Comparison of ENCODE assay signal across 8 mouse cellular contexts in the genomic region with DNA sequence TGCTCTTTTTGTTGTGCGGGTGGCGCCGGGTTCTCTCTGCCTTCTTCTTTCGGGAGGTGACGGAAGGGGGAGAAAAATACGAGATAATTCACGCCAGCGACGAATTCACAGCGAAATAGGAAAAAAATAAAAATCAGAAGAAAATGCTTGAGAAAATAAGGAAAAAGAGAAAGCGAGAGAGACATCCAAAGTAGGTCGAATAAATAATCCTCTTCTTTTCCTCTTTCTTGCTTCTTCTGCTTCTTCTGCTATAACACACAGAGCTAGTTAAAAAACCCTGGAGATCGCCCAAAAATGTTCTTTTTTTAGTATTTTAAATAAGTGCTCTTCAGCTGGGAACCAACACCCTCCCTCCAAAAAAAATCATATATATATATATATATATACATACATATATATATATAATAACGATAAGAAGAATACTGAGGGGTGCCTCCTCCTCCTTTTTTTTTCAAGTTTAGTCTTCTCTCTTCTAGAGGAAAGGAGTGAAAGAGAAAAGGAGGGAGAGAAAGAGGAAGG. TPM values are rescaled to one million over a fixed set of nuclear protein-coding genes. Genes with fewer than 3 reads are reported as not detected.
A peak's percentile ranks its signal among the peaks of the same experiment; 100 is the strongest.
DNase-seq lines count a peak whose midpoint lies in the region; ATAC-seq and TF ChIP-seq lines count a peak whose summit lies in the region.

A gene (minus strand): TSS at position 116 of the 519 bp plus-strand sequence.

- H3K4me3 ChIP-seq in gastrocnemius, adult 2 months, result peak within 1 kb of the TSS; percentile 77
- H3K4me3 ChIP-seq in thymus, adult 2 months (ENCODE audit: control insufficient read depth, insufficient read depth, low read length), result 0 out of 2 replicates have a peak within 1 kb of the TSS, but pooled peaks have one; percentile 2
- H3K4me3 ChIP-seq in neural tube, embryonic 14.5 days (ENCODE audit: low read depth, low read length), result peak within 1 kb of the TSS; percentile 91

- H3K36me3 ChIP-seq in thymus, adult 2 months (ENCODE audit: control insufficient read depth, insufficient read depth, low read length), result no peaks in the 10 kb centered on the region
- H3K36me3 ChIP-seq in neural tube, embryonic 14.5 days (ENCODE audit: control insufficient read depth, insufficient read depth, low read length), result peaks cover 3% of the 10 kb centered on the region; the same call in 1 of the 2 replicates

- no peaks in the 10 kb centered on the region for H3K9me3 ChIP-seq in neural tube, embryonic 14.5 days (ENCODE audit: control insufficient read depth, low read length)

- H3K27me3 ChIP-seq in thymus, adult 2 months (ENCODE audit: control insufficient read depth, insufficient read depth, low read length), result peaks cover 28% of the 10 kb centered on the region; the same call in 1 of the 2 replicates
- H3K27me3 ChIP-seq in neural tube, embryonic 14.5 days (ENCODE audit: control insufficient read depth, insufficient read depth, low read length), result no peaks in the 10 kb centered on the region

- DNase-seq in gastrocnemius, adult 2 months, result no peak
- no peak for DNase-seq in gastrocnemius, postnatal 4 days (ENCODE audit: low spot score in 2 of 2)
- no peak for DNase-seq in thymus, adult 2 months
- DNase-seq in thymus, adult 18-20 months, result no peak
- DNase-seq in left cerebral cortex, postnatal 10 days (ENCODE audit: extremely low spot score in 1 of 2, low spot score in 2 of 2), result no peak
- DNase-seq in thymus, postnatal 36 days, result no peak
- no peak for DNase-seq in gastrocnemius, adult 18-20 months (ENCODE audit: low spot score)

- no peaks in the 10 kb centered on the region for H3K4me1 ChIP-seq in thymus, adult 2 months (replicated peaks; ENCODE audit: control insufficient read depth, insufficient read depth, low read length)
- 0 out of 2 replicates have a peak, but pooled peaks cover 4% of the 10 kb centered on the region for H3K4me1 ChIP-seq in neural tube, embryonic 14.5 days (ENCODE audit: control insufficient read depth, insufficient read depth, low read length)

- ATAC-seq in neural tube, embryonic 14.5 days (ENCODE audit: low read depth), result no peak

- H3K9ac ChIP-seq in neural tube, embryonic 14.5 days (replicated peaks; ENCODE audit: low read depth, low read length), result peak within 1 kb of the TSS; percentile 99

- WGBS in thymus, adult 2 months, result 4% methylated on average over 14 of the region's 14 CpGs
- WGBS in neural tube, embryonic 14.5 days, result under 1% methylated on average over 14 of the region's 14 CpGs

- intact Hi-C loops in gastrocnemius, adult 2 months (cut with DNase I), result loop anchor here (2.0 to 10.0 kb wide), 2 partner anchors 217 to 335 kb away; no protein-coding TSS in a partner anchor
- intact Hi-C loops in left cerebral cortex, postnatal 10 days (cut with DNase I), result loop anchor here (5.0 to 10.0 kb wide), 8 partner anchors 323 to 1645 kb away; no protein-coding TSS in a partner anchor

- TF ChIP-seq CTCF in gastrocnemius, adult 2 months (IDR thresholded peaks at IDR 0.05), result no peak
- TF ChIP-seq CTCF in thymus, adult 2 months (IDR thresholded peaks at IDR 0.05; ENCODE audit: borderline replicate concordance, control insufficient read depth, extremely low read depth, insufficient read depth, low read length, poor library complexity), result no peak

- H3K4me2 ChIP-seq in neural tube, embryonic 14.5 days (ENCODE audit: low read depth, low read length), result peak within 1 kb of the TSS; percentile 84

- H3K27ac ChIP-seq in gastrocnemius, adult 2 months, result peak within 1 kb of the TSS; percentile 76
- no peak within 1 kb of the TSS for H3K27ac ChIP-seq in thymus, adult 2 months (ENCODE audit: control insufficient read depth, insufficient read depth, low read length)
- H3K27ac ChIP-seq in neural tube, embryonic 14.5 days (ENCODE audit: low read depth, low read length), result peak within 1 kb of the TSS; percentile 99

- TF ChIP-seq POLR2A in thymus, adult 2 months (IDR thresholded peaks at IDR 0.05; ENCODE audit: control insufficient read depth, extremely low read depth, insufficient read depth, low read length, poor library complexity), result no peak

RNA-seq across cellular contexts. Expression of the gene that starts here (rescaled TPM):
- total RNA-seq in gastrocnemius, adult 2 months (2021), result under 1 TPM; 0.41 to 0.56 TPM
- total RNA-seq in gastrocnemius, postnatal 4 days (2021), result 1 to 10 TPM; 3.0 to 3.5 TPM
- 9.2 and 11.6 TPM in 2 replicates for polyA plus RNA-seq in thymus, adult 2 months (2012; rRNA removed)
- 100 to 1,000 TPM; 146 to 153 TPM for total RNA-seq in left cerebral cortex, postnatal 10 days (2021)
- polyA plus RNA-seq in neural tube, embryonic 14.5 days (2014; fragmentation: Nextera tagmentation; extraction: Ambion mirVana), result 48.6 and 50.3 TPM in 2 replicates
- total RNA-seq in gastrocnemius, adult 18-20 months (2021), result under 1 TPM; 0.64 to 0.83 TPM

Comparison
In these comparisons a context has a peak if more than half of its experiments do, and no peak if none do; other contexts are left out.
1. RNA of the gene that starts here (total RNA-seq): 146 to 153 TPM in left cerebral cortex, postnatal 10 days; 3.0 to 3.5 TPM in gastrocnemius, postnatal 4 days, 0.64 to 0.83 TPM in gastrocnemius, adult 18-20 months and 0.41 to 0.56 TPM in gastrocnemius, adult 2 months; every median in the first group is over 10 times any median in the second.
2. H3K4me3 ChIP-seq: peak in every context shown above with its lines; median percentile 91 in neural tube, embryonic 14.5 days; 77 in gastrocnemius, adult 2 months; 2 in thymus, adult 2 months.